Mouse (Mus musculus) left cerebral cortex, adult 18-20 months (tissue): ENCODE results near the gene Gm9821. TPM values are rescaled to one million over a fixed set of nuclear protein-coding genes. Genes with fewer than 3 reads are reported as not detected.

ENCODE experiments used
- DNase-seq, 2 experiments: peaks; one replicate each; pipeline ENCODE4 v3.0.0; 2021 to 2022; ENCODE audit warnings: low spot score in 2 of 2, mixed read lengths in 1 of 2
- total RNA-seq, 2 experiments: library from RNA; stranded (reverse); gene quantifications; 2 replicates each; pipeline ENCODE4 v1.2.3; 2021

The Gm9821 gene
- total RNA-seq, 2 experiments from 2014 or later, result not detected

DNA sequence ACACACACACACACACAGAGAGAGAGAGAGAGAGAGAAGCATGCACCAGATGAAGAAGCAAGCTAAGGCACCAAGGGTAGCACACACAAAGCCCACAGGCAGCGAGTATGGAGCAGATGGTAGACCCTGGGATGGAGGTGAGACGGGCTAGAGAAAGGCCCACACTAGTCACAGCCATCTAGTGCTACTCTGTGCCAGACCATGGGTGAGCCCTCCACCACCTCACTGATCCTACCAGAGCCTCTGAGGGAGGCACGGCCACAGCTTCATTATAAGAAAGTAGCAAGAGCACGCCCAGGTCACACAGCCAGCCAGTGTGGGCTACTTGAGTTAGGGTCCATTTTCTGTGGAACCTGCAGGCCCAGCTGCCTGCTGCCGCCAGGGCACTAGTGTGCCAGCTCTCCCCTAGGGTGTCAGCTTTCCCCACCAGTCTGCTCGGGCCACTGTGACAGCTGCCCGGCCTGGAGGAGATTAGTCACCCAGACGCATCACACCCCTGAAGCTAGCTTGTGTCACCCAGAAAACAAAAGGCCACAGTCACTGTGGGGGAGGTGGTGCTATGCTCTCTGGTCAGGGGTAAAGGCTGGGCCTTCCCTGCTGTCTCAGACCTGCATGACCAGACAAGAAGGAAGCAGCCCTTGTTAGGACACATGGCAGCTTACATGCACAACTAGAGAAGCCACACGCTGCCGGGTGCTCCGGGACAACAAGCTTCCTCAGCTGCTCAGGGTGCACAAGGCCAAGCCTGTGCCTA, 2.1 kb downstream of the Gm9821 start:
- DNase-seq, result peak in 1 of 2 experiments; percentile 40

GRCm38 (mm10) chr2:91948151-91948509, 2.6 kb downstream of the Gm9821 start:
- no peak for DNase-seq

GRCm38 (mm10) chr2:91948792-91949241, 3.3 kb downstream of the Gm9821 start:
- DNase-seq, result no peak

DNA sequence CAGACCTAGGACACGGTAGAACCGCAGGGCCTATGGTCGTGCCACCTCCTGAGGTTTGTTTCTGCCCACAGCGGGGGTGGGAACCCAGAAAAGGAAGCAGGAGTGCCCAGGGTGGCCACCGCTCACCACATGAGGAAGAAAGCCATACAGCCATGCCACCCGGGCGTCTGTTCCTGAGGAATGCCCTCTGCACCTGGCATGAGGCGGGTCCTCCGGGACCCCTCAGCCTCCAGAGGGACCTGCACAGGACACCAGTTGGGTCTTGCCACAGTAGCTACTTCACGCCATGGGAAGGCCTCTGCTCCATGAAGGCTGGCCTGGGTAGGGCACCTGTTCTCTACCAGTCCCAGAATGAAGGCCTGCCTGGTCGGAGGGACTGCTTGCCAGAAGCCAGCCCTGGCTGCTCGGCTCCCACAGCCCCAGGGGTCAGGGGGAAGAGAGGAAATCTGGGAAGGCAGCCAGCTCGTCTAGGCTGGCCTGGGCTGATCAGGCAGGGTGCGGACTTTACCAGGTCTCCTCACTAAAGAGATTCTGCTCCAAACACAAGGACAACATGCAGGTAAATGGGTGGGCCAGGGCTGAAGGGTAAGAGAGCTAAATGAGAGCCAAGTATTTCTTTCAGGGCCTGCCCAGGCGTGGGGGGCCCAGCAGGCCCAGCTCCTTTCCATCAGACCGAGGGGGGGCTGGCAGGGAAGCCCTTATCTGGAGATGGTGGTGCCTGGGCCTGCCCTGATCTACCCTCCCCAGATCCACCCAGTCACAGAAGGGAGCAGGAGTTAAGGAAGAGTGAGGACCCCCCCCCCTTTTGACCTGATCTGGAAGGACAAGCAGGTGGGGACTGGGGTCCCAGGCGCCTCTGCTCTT, 4.1 kb downstream of the Gm9821 start:
- no peak for DNase-seq

DNA sequence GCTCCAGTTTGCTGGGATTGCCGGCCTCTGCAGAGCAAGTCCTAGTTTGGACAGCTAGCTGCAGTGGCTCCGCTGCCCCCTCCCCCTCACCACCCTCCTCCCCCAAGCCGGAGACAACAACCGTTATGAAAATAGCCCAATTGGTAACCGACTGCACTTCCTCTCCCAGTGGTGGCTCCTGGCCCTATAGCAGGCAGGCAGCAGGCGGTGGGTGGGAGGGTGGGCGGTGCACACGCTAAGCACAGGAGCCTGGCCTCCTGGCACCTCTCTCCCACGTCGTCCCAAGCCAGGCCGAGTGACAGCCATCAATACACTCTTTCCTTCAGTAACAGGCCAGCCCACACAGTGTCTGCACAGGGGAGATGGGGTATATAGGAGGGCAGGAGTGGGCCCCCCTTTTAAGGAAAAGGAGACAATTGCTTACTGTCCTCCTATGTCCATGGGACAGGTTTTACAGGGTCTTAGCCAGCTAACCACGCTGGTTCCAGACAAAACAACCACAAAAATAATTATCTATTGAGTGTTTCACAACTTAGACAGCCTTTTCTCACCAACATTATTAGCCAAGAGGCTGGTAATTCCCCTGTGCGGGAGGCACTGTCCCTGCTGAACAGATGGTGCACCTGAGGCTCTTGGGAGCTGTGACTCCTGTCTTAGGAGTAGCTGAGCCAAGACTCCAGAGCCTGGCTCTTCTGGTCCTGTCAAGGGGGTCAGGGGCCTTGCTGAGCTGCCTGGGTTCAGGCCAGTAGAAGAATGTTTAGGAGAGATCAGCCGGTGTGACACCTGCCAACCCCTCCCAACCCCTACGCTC, 5.0 kb downstream of the Gm9821 start:
- DNase-seq, result peak in 1 of 2 experiments; percentile 36

DNA sequence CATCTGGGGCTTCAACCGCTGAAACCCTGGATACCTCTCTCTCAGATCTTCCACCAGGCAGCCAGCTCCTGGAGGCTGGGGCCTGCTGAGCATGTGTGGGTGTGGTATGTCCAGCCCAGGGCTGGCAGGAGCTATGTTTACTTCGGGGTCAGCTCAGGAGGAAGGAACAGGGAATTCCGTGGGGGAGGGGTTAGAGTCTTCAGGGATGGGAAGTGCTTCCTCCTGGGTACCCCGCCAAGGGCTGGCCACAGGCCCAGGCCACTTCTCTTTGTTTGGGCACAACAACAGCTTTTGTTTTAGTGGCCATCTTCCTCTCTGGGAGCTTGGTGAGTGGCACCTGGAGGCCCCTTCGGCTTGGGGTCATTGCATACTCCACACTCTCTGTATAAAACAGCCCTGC, 8.3 kb downstream of the Gm9821 start:
- DNase-seq, result no peak

DNA sequence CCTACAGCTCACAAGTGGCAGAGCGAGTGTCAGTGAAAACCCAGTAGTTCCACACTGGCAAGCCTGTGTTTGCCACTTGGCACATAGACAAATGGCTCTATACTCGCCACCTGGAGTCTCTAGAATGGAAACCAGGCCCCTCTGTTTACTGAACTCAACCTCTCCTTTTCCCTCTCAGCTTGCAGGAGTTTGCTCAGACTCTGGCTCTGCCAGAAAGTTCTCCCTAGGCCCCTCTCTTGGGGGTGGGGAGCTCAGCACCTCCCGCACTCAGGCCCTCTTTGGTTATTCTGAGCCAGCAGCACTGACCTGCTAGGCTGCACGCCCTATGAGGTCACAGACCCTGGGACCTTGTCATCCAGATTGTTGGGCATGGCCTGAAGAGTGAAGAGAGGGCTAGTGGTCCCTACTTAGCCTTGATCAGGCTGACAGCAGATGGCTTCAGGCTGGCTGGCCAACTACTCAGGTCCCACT, 9.7 kb downstream of the Gm9821 start:
- DNase-seq, result no peak

DNA sequence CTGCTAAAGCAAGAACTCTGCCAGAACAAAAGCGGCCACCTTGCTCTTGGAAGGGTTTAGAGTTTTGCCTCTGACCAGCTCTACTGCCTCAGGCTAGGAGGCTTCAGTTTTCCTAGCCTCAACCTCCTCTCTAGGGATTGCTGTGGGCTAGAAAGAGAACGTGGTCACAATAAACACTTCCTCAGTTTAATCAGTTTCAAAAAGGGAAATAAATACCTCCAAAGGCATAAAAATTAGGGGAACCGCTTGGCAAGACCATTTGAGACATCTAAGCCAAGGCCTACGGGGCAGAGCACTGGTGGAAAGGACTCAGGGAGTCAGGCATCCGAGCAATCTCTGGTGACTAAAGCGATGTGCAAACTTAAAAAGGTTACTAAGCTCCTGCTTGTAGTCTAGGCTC, 10.4 kb downstream of the Gm9821 start:
- no peak for DNase-seq

GRCm38 (mm10) chr2:91957096-91957495, 11.6 kb downstream of the Gm9821 start:
- peak; percentile 82 to 90 for DNase-seq

DNA sequence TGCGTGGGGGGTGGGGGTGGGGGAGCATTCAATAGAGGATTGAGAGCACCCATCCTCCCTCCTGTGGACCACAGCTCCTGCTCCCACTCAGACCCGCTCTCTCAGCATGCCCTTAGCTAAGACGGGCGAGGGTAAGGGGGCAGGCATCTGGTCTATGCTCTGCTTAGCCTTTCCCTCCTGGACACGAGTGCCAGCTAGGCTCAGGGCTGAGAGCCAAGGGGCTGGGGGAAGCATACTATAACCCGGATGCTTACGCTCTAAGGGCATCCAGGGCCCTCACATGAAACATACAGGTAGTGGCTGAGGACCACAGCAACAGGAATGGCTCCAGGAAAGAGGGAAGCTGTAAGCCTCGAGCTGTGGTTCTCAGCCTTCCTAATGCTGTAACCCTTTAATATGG, 12.5 kb downstream of the Gm9821 start:
- DNase-seq, result no peak

DNA sequence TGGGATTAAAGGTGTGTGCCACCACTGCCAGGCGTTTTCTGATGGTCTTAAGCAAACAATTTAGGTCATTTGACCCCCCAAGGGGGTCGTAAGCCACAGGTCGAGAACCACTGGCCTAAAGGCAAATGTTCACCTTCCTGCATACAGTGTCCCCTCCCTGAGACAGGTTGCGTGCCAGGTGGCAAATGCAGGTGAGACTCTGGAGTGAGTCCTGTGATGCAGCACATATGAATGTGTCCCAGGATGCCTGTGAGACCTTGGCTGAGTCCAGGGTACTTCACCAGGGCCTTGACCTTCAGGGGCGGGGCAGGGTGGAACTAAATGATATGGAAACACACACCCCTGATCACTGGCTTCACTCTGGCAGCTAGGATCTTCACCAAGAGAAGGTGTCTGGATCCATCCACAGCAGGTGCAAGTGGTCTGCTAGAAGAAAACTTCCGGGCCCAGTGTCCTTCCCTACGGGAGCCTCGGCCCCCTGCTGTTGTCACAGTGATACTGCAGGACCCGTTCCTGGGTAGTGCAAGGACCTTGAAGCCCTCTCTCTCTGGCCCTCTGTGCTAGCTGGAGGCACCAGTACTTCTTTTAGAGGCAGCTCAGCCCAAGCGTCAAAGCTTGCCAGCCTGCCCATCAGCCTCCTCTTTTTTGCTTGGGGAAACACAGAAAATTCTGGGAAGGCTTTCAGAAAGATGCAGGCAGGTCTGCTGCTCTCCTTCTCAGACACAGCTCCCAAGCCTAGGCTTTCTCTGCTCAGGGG, 13.4 kb downstream of the Gm9821 start:
- DNase-seq, result peak in 1 of 2 experiments; percentile 58

GRCm38 (mm10) chr2:91959544-91960410, 14.3 kb downstream of the Gm9821 start:
- no peak for DNase-seq

- DNase-seq, result no peak
Observed at GRCm38 (mm10) chr2:91960459-91960858, 15.0 kb downstream of the Gm9821 start.

DNA sequence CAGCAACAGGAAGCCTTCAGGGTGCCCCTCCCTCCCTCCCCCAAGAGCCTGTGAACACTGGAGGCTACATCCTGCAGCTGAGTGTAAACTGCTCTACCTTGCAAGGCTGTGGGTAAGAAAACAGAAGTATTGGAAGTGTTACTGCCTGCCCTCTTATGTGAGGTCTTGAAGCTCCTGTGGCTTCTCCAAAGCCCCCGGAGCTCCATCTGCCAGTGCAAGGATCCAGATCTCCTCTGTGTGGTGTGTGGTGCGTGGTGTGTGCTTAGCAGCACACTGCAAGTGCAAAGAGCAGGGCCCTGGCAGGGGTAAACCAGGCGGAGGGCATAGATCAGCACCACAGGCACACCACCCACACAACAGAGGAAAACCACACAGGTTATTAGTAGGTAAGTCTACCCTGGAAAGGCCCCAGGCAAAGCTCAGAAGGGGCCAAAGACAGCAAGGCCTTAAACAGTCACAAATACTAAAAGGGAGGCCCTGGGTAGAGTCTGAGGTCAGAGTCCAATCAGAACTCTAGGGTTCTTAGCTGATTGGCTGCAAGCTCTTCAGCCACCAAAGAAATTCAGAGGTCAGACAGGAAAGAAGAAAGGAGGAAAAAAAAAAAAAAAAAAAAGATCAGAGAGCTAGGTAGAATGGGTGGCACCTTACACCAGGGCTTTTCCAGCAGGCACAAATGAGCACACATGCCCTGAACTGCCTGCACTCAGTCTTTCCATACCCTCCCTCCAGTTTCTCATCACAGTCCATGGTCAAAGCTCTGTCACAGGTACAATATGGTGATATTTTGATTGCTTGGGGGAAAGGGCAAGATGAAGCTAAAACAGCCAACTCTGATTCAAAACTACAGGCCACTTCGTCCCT, 16.6 kb downstream of the Gm9821 start:
- DNase-seq, result no peak

- no peak for DNase-seq
Observed at GRCm38 (mm10) chr2:91962864-91963401, 17.4 kb downstream of the Gm9821 start.

- DNase-seq, result peak; percentile 94 to 96
Observed at GRCm38 (mm10) chr2:91963443-91963932, 18.0 kb downstream of the Gm9821 start.

DNA sequence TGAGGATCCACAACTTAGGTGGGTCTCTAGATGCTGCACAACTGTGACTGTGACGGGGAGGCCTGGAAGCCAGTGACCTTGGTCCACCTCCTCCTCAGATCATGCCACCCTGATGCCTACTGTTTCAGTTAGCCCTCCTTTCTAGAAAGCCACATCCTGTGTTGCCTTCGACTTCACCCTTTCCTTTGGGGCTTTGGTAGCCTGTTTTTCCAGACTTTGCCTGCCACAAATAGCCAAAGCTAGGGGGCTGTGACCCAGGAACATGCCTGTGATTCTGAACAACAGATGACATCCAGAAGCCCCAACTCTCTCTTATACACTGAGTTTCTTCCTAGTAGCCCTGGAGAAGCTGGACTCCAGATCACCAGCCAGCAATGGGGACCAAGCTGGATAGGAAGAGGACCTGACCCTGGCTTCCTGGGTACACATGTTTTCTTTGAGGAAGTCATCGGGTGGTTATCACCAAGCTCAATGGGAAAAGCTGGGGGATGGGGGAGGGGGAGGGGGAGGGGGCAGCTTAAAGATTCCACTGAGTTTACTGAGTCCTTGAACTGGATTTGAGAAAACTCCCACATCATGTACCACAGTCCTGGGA, 19.2 kb downstream of the Gm9821 start:
- DNase-seq, result no peak

GRCm38 (mm10) chr2:91965417-91965816, 19.9 kb downstream of the Gm9821 start:
- no peak for DNase-seq
